Mouse (Mus musculus) MEL (cell line): ENCODE data around the gene Klra7.
"Not testable (repeated sequence)": the region's sequence is repeated elsewhere in the genome, so short reads cannot be mapped to it uniquely, and the experiment has no call there.

Experiments
- CTCF ChIP-seq, 3 experiments: IDR thresholded peaks in 2 of 3; conservative IDR thresholded peaks in 1 of 3; 2 replicates each; pipeline ENCODE4 v1.5.1; 2011 to 2012; ENCODE audit warnings: low read length in 3 of 3, low read depth in 2 of 3, mild to moderate bottlenecking in 2 of 3, improper control_type of control experiment in 1 of 3, inconsistent platforms in 1 of 3, mixed read lengths in 1 of 3, moderate library complexity in 1 of 3; ENCODE audit not compliant: control insufficient read depth in 1 of 3, insufficient read depth in 1 of 3, poor library complexity in 1 of 3, severe bottlenecking in 1 of 3
- HCFC1 ChIP-seq: IDR thresholded peaks from 2 replicates; pipeline ENCODE4 v1.6.1; 2012; ENCODE audit warnings: low read depth, mild to moderate bottlenecking, inconsistent platforms, low read length, improper control_type of control experiment, moderate library complexity
- MAX ChIP-seq: IDR thresholded peaks from 2 replicates; pipeline ENCODE4 v1.6.1; 2011; ENCODE audit warnings: low read length, improper control_type of control experiment
- NELFE ChIP-seq: IDR thresholded peaks from 2 replicates; pipeline ENCODE4 v1.6.1; 2011; ENCODE audit warnings: low read depth, low read length, improper control_type of control experiment
- POLR2A ChIP-seq, 2 experiments: IDR thresholded peaks; 2 replicates each; pipeline ENCODE4 v1.6.1; 2011 to 2012; ENCODE audit warnings: low read length in 2 of 2, mild to moderate bottlenecking in 2 of 2, control low read depth in 1 of 2, improper control_type of control experiment in 1 of 2, low read depth in 1 of 2, moderate library complexity in 1 of 2; ENCODE audit not compliant: control insufficient read depth in 1 of 2, insufficient read depth in 1 of 2, poor library complexity in 1 of 2
- POLR2AphosphoS2 ChIP-seq: IDR thresholded peaks from 2 replicates; pipeline ENCODE4 v1.6.1; 2011; ENCODE audit warnings: low read length, improper control_type of control experiment
- SIN3A ChIP-seq: IDR thresholded peaks from 2 replicates; pipeline ENCODE4 v1.6.1; 2012; ENCODE audit warnings: low read length, improper control_type of control experiment, inconsistent platforms
- TCF12 ChIP-seq: IDR thresholded peaks from 2 replicates; pipeline ENCODE4 v1.6.1; 2014; ENCODE audit warnings: low read depth, mild to moderate bottlenecking, inconsistent platforms, low read length, improper control_type of control experiment, moderate library complexity
- ZC3H11A ChIP-seq: IDR thresholded peaks from 2 replicates; pipeline ENCODE4 v1.6.1; 2012; ENCODE audit warnings: low read depth, mild to moderate bottlenecking, inconsistent platforms, low read length, improper control_type of control experiment
- ZNF384 ChIP-seq: IDR thresholded peaks from 2 replicates; pipeline ENCODE4 v1.6.1; 2012; ENCODE audit warnings: low read depth, mild to moderate bottlenecking, inconsistent platforms, low read length, improper control_type of control experiment

DNA sequence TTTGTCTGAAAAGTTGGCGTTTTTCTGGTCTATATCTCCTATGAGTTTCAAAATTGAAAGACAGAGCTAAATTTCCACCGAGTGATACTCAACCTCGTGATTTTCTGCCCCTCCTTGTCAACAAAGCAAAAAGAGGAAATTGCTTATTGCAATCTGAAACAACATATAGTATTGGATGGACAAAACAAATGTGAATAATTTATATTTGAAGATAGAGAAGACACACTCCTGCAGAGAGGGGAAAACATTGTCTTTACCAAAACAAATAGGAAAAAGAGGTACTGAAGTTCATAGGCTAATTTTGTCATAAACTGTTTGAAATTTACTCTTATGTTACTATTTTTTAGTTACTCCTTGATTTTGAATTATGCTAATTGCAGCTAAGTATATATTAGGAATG lies 40.1 kb downstream of the Klra7 start, which contains the start of gene Klra9:
- TF ChIP-seq NELFE; ZC3H11A; CTCF (IDR thresholded peaks at IDR 0.05 in 2 of 3, conservative IDR thresholded peaks at IDR 0.05 in 1 of 3; ENCODE audit: control insufficient read depth in 1 of 3, insufficient read depth in 1 of 3, low read depth in 2 of 3, low read length in 3 of 3, poor library complexity in 1 of 3, severe bottlenecking in 1 of 3); POLR2A (IDR thresholded peaks at IDR 0.05; ENCODE audit: control insufficient read depth in 1 of 2, insufficient read depth in 1 of 2, low read depth in 1 of 2, low read length in 2 of 2, poor library complexity in 1 of 2); MAX; POLR2AphosphoS2; SIN3A; ZNF384; TCF12; HCFC1: not testable (repeated sequence)
